Mouse (Mus musculus) MEL (cell line): ENCODE data around the gene Flywch1. TPM values are rescaled to one million over a fixed set of nuclear protein-coding genes. Genes with fewer than 3 reads are reported as not detected.
A peak's percentile ranks its signal among the peaks of the same experiment; 100 is the strongest.

ENCODE experiments used
- DNase-seq: peaks from one replicate; pipeline ENCODE4 v3.0.0; 2011; ENCODE audit warnings: low read depth, low spot score
- H3K27ac ChIP-seq: 2 replicates; pipeline ENCODE4 v1.5.1; 2012; ENCODE audit warnings: low read depth, mild to moderate bottlenecking, control low read depth, low read length, moderate library complexity; ENCODE audit not compliant: control insufficient read depth
- H3K27me3 ChIP-seq, 2 experiments: fragments of 150-350 bp in 1 of 2; sonication (generic) in 1 of 2; 2 replicates each; pipeline ENCODE4 v1.6.1; 2012; ENCODE audit warnings: low read length in 2 of 2, mild to moderate bottlenecking in 2 of 2, improper control_type of control experiment in 1 of 2, moderate library complexity in 1 of 2; ENCODE audit not compliant: insufficient read depth in 2 of 2, control insufficient read depth in 1 of 2
- H3K36me3 ChIP-seq, 2 experiments: 2 replicates each; pipeline ENCODE4 v1.6.1; 2012 to 2014; ENCODE audit warnings: low read length in 2 of 2, improper control_type of control experiment in 1 of 2, inconsistent platforms in 1 of 2, mild to moderate bottlenecking in 1 of 2; ENCODE audit not compliant: insufficient read depth in 2 of 2, control insufficient read depth in 1 of 2
- H3K4me1 ChIP-seq, 2 experiments: fragments of 150-350 bp in 1 of 2; sonication (generic) in 1 of 2; 2 replicates each; pipeline ENCODE4 v1.6.1; 2012; ENCODE audit warnings: low read length in 2 of 2, improper control_type of control experiment in 1 of 2, mild to moderate bottlenecking in 1 of 2; ENCODE audit not compliant: insufficient read depth in 2 of 2, control insufficient read depth in 1 of 2
- H3K4me3 ChIP-seq, 2 experiments: fragments of 150-350 bp in 1 of 2; sonication (generic) in 1 of 2; 2 replicates each; pipeline ENCODE4 v1.5.1; 2012; ENCODE audit warnings: low read depth in 2 of 2, low read length in 2 of 2, mild to moderate bottlenecking in 2 of 2, moderate library complexity in 2 of 2, control low read depth in 1 of 2, improper control_type of control experiment in 1 of 2; ENCODE audit not compliant: control insufficient read depth in 1 of 2, insufficient read depth in 1 of 2
- H3K79me2 ChIP-seq: 2 replicates; pipeline ENCODE4 v1.6.1; 2012; ENCODE audit warnings: mild to moderate bottlenecking, low read length, moderate library complexity; ENCODE audit not compliant: control insufficient read depth, poor library complexity, insufficient read depth
- H3K9ac ChIP-seq: 2 replicates; pipeline ENCODE4 v1.6.1; 2012; ENCODE audit warnings: low read depth, mild to moderate bottlenecking, control low read depth, low read length, moderate library complexity; ENCODE audit not compliant: control insufficient read depth, poor library complexity, severe bottlenecking
- H3K9me3 ChIP-seq: fragments of 150-350 bp; sonication (generic); replicated peaks from 2 replicates; pipeline ENCODE4 v1.6.1; 2012; ENCODE audit warnings: mild to moderate bottlenecking, low read length, improper control_type of control experiment, moderate library complexity; ENCODE audit not compliant: insufficient read depth
- CTCF ChIP-seq, 3 experiments: IDR thresholded peaks in 2 of 3; conservative IDR thresholded peaks in 1 of 3; 2 replicates each; pipeline ENCODE4 v1.5.1; 2011 to 2012; ENCODE audit warnings: low read length in 3 of 3, low read depth in 2 of 3, mild to moderate bottlenecking in 2 of 3, improper control_type of control experiment in 1 of 3, inconsistent platforms in 1 of 3, mixed read lengths in 1 of 3, moderate library complexity in 1 of 3; ENCODE audit not compliant: control insufficient read depth in 1 of 3, insufficient read depth in 1 of 3, poor library complexity in 1 of 3, severe bottlenecking in 1 of 3
- GABPA ChIP-seq: IDR thresholded peaks from 2 replicates; pipeline ENCODE4 v1.6.1; 2012; ENCODE audit warnings: low read depth, mild to moderate bottlenecking, inconsistent platforms, low read length, improper control_type of control experiment, moderate library complexity
- GATA1 ChIP-seq: IDR thresholded peaks from 2 replicates; pipeline ENCODE4 v1.6.1; 2011; ENCODE audit warnings: low read depth, low read length, improper control_type of control experiment
- JUND ChIP-seq: IDR thresholded peaks from 2 replicates; pipeline ENCODE4 v1.6.1; 2011; ENCODE audit warnings: low read depth, mild to moderate bottlenecking, improper control_type of control experiment, low read length
- MAFK ChIP-seq: IDR thresholded peaks from 2 replicates; pipeline ENCODE4 v1.6.1; 2011; ENCODE audit warnings: low read depth, mild to moderate bottlenecking, low read length, improper control_type of control experiment, borderline replicate concordance
- MEF2A ChIP-seq: IDR thresholded peaks from 2 replicates; pipeline ENCODE4 v1.6.1; 2014; ENCODE audit warnings: low read depth, mild to moderate bottlenecking, inconsistent platforms, low read length, improper control_type of control experiment; ENCODE audit not compliant: poor library complexity, insufficient replicate concordance, severe bottlenecking; ENCODE audit errors: extremely low read depth
- MXI1 ChIP-seq: IDR thresholded peaks from 2 replicates; pipeline ENCODE4 v1.6.1; 2011; ENCODE audit warnings: mild to moderate bottlenecking, low read depth, low read length, improper control_type of control experiment
- NELFE ChIP-seq: IDR thresholded peaks from 2 replicates; pipeline ENCODE4 v1.6.1; 2011; ENCODE audit warnings: low read depth, low read length, improper control_type of control experiment
- RCOR1 ChIP-seq: IDR thresholded peaks from 2 replicates; pipeline ENCODE4 v1.6.1; 2012; ENCODE audit warnings: low read depth, mild to moderate bottlenecking, inconsistent platforms, low read length, improper control_type of control experiment
- SMC3 ChIP-seq: IDR thresholded peaks from 2 replicates; pipeline ENCODE4 v1.6.1; 2011; ENCODE audit warnings: low read depth, low read length, improper control_type of control experiment
- TCF12 ChIP-seq: IDR thresholded peaks from 2 replicates; pipeline ENCODE4 v1.6.1; 2014; ENCODE audit warnings: low read depth, mild to moderate bottlenecking, inconsistent platforms, low read length, improper control_type of control experiment, moderate library complexity
- UBTF ChIP-seq: IDR thresholded peaks from 2 replicates; pipeline ENCODE4 v1.6.1; 2012; ENCODE audit warnings: low read depth, mild to moderate bottlenecking, inconsistent platforms, low read length, improper control_type of control experiment, moderate library complexity, borderline replicate concordance; ENCODE audit not compliant: insufficient read depth
- USF1 ChIP-seq: IDR thresholded peaks from 2 replicates; pipeline ENCODE4 v1.6.1; 2014; ENCODE audit warnings: low read depth, mild to moderate bottlenecking, inconsistent platforms, low read length, improper control_type of control experiment, moderate library complexity
- ZC3H11A ChIP-seq: IDR thresholded peaks from 2 replicates; pipeline ENCODE4 v1.6.1; 2012; ENCODE audit warnings: low read depth, mild to moderate bottlenecking, inconsistent platforms, low read length, improper control_type of control experiment
- ZKSCAN1 ChIP-seq: IDR thresholded peaks from 2 replicates; pipeline ENCODE4 v1.6.1; 2012; ENCODE audit warnings: low read depth, mild to moderate bottlenecking, inconsistent platforms, low read length, improper control_type of control experiment, moderate library complexity
- ZNF384 ChIP-seq: IDR thresholded peaks from 2 replicates; pipeline ENCODE4 v1.6.1; 2012; ENCODE audit warnings: low read depth, mild to moderate bottlenecking, inconsistent platforms, low read length, improper control_type of control experiment
- polyA plus RNA-seq, 2 experiments: library from polyadenylated mRNA; stranded (reverse) in 1 of 2; unstranded in 1 of 2; fragments of >175 nt in 1 of 2; fragments of >200 nt in 1 of 2; gene quantifications; 2 replicates each; pipeline versions ENCODE4 v1.2.1 to v1.2.4; 2012; ENCODE audit warnings: low replicate concordance in 2 of 2, low read depth in 1 of 2; ENCODE audit not compliant: insufficient read length in 2 of 2, insufficient read depth in 1 of 2, missing spikeins in 1 of 2
- total RNA-seq: library from RNA; depleted of rRNA; stranded (reverse); fragments of 300-350 nt; gene quantifications from 2 replicates; pipeline ENCODE4 v1.2.3, GENCODE M21; 2012

The Flywch1 gene
- total and polyA plus RNA-seq, 3 experiments: 15.3 to 29.7 TPM; not detected in 1

DNA sequence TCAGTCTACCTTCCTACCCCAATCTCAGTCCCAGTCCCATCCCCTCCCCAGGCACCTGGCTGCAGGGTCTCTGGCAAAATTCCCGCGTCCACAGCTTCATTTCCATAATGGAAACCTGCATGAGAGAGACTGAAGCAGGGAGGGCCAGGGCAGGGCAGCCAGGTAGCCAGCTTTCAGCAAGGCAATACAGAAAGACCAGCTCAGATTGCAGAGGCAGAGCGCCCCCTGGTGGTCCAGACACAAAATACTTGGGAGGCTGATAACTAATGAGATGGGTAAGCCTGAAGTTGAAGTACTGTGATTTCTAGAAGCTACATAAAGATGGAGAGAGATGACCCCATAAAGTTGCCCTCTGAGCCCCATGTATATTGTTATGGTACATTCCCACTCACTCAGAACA lies 65.2 kb downstream of the Flywch1 start (continued):
- TF ChIP-seq CTCF (IDR thresholded peaks at IDR 0.05 in 2 of 3, conservative IDR thresholded peaks at IDR 0.05 in 1 of 3; ENCODE audit: control insufficient read depth in 1 of 3, insufficient read depth in 1 of 3, low read depth in 2 of 3, low read length in 3 of 3, poor library complexity in 1 of 3, severe bottlenecking in 1 of 3) (peak; percentile 89 to 95 (median 93)), JUND (no peak), ZNF384 (peak; percentile 33; the same call in 1 of the 2 replicates), GATA1 (no peak), MEF2A (no peak), NELFE (no peak), RCOR1 (no peak), USF1 (no peak), TCF12 (no peak)

- H3K9ac ChIP-seq: no peak overlapping the region
These were observed 65.8 kb downstream of the Flywch1 start for GRCm38 (mm10) chr17:23705525-23706104.

GRCm38 (mm10) chr17:23704741-23705140 lies 66.7 kb downstream of the Flywch1 start:
- peaks cover 4 to 5% of the 10 kb centered on the region in 2 experiments; a peak in 3 of 4 replicates for H3K27me3 ChIP-seq
- H3K4me3 ChIP-seq: no peak overlapping the region
- TF ChIP-seq GATA1 (no peak), UBTF (no peak), MAFK (no peak), ZKSCAN1 (no peak), CTCF (IDR thresholded peaks at IDR 0.05 in 2 of 3, conservative IDR thresholded peaks at IDR 0.05 in 1 of 3; ENCODE audit: control insufficient read depth in 1 of 3, insufficient read depth in 1 of 3, low read depth in 2 of 3, low read length in 3 of 3, poor library complexity in 1 of 3, severe bottlenecking in 1 of 3) (no peak), GABPA (no peak), MXI1 (no peak), NELFE (no peak), MEF2A (no peak), SMC3 (no peak)
- TF ChIP-seq, all 39 proteins: peak for 0
- H3K27ac ChIP-seq: no peak overlapping the region
- no peak overlapping the region for H3K9ac ChIP-seq
- H3K4me1 ChIP-seq: no peaks in the 10 kb centered on the region
- H3K9me3 ChIP-seq: no peaks in the 10 kb centered on the region
- H3K79me2 ChIP-seq: no peaks in the 10 kb centered on the region; the same call in 1 of the 2 replicates
- DNase-seq: no peak
- no peaks in the 10 kb centered on the region for H3K36me3 ChIP-seq

More at GRCm38 (mm10) chr17:23705525-23706104, 65.8 kb downstream of the Flywch1 start:
- no peak overlapping the region for H3K4me3 ChIP-seq
- no peaks in the 10 kb centered on the region for H3K79me2 ChIP-seq
- H3K27ac ChIP-seq: no peak overlapping the region
- no peaks in the 10 kb centered on the region for H3K36me3 ChIP-seq
- TF ChIP-seq ZNF384 (no peak), ZC3H11A (no peak), USF1 (no peak)
- TF ChIP-seq, all 39 proteins: peak for 0
- no peak for DNase-seq
- Histone ChIP-seq H3K27me3 (peaks cover 7 to 10% of the 10 kb centered on the region in 2 experiments), H3K4me1 (no peaks in the 10 kb centered on the region), H3K9me3 (no peaks in the 10 kb centered on the region)
